Mouse (Mus musculus) heart, adult 2 months (tissue): ENCODE measurements at regions not wholly inside any gene's neighbourhood (a gene's known extent, or its start where the extent isn't known, plus 50 kb on each side); places are given as distances from the start of the nearest gene placed in this dataset.

Experiments used
- DNase-seq, 2 experiments: peaks; one replicate each; pipeline ENCODE4 v3.0.0; 2021
- H3K27ac ChIP-seq: fragments of 200-600 bp; 2 replicates; pipeline ENCODE4 v1.8.1; 2022
- H3K27me3 ChIP-seq: fragments of 200-500 bp; 2 replicates; pipeline ENCODE4 v1.6.1; 2012; ENCODE audit warnings: mild to moderate bottlenecking, low read length, inconsistent platforms, mixed read lengths; ENCODE audit not compliant: control insufficient read depth, insufficient read depth
- H3K36me3 ChIP-seq: fragments of 200-500 bp; 2 replicates; pipeline ENCODE4 v1.6.1; 2012; ENCODE audit warnings: low read length, inconsistent platforms; ENCODE audit not compliant: control insufficient read depth, insufficient read depth
- H3K4me1 ChIP-seq: fragments of 200-500 bp; 2 replicates; pipeline ENCODE4 v1.6.1; 2011; ENCODE audit warnings: low read length; ENCODE audit not compliant: control insufficient read depth, insufficient read depth
- H3K4me3 ChIP-seq: fragments of 200-600 bp; 2 replicates; pipeline ENCODE4 v1.8.1; 2022
- H3K79me2 ChIP-seq: fragments of 200-500 bp; replicated peaks from 2 replicates; pipeline ENCODE4 v1.6.1; 2012; ENCODE audit warnings: mild to moderate bottlenecking, inconsistent platforms, low read length, moderate library complexity, mixed read lengths; ENCODE audit not compliant: control insufficient read depth, insufficient read depth
- H3K9ac ChIP-seq: fragments of 200-500 bp; 2 replicates; pipeline ENCODE4 v1.6.1; 2012; ENCODE audit warnings: low read depth, mild to moderate bottlenecking, control low read depth, inconsistent platforms, low read length, mixed read lengths
- CTCF ChIP-seq: fragments of 200-600 bp; IDR thresholded peaks from 2 replicates; pipeline ENCODE4 v1.8.1; 2022; ENCODE audit warnings: antibody characterized with exemption, mild to moderate bottlenecking, moderate library complexity
- EP300 ChIP-seq: fragments of 200-500 bp; IDR thresholded peaks from 2 replicates; pipeline ENCODE4 v1.6.1; 2011; ENCODE audit warnings: low read depth, low read length, control low read depth; ENCODE audit not compliant: insufficient read depth
- POLR2A ChIP-seq: fragments of 200-500 bp; IDR thresholded peaks from 2 replicates; pipeline ENCODE4 v1.6.1; 2011; ENCODE audit warnings: mild to moderate bottlenecking, low read depth, low read length, control low read depth; ENCODE audit not compliant: insufficient read depth
- WGBS: fragments of 180-500 bp; shearing (Covaris S2); methylation state at CpG from one replicate; pipeline ENCODE4 v1.1.7; 2018; 5-methylcytosine and 5-hydroxymethylcytosine counted together
- intact Hi-C: fragments of 180-260 bp; cut with DNase I; formaldehyde crosslinking; loops from one replicate; pipeline ENCODE4 v1.15.1; 2025

- WGBS: 82% methylated on average over 3 of the region's 3 CpGs
- TF ChIP-seq CTCF: no peak
- TF ChIP-seq EP300: no peak
- TF ChIP-seq POLR2A: no peak
- no peak overlapping the region for H3K4me3 ChIP-seq
- intact Hi-C loops: no loop called here
- H3K27ac ChIP-seq: no peak overlapping the region
- H3K79me2 ChIP-seq: no peaks in the 10 kb centered on the region
- no peaks in the 10 kb centered on the region for H3K27me3 ChIP-seq
- no peak for DNase-seq
- no peak overlapping the region for H3K9ac ChIP-seq
- H3K36me3 ChIP-seq: no peaks in the 10 kb centered on the region
- H3K4me1 ChIP-seq: no peaks in the 10 kb centered on the region
Observed at GRCm38 (mm10) chr8:30063148-30063547, 2615.7 kb downstream of the Poteg start.

- Histone ChIP-seq H3K4me3 (no peak overlapping the region), H3K4me1 (no peaks in the 10 kb centered on the region), H3K9ac (no peak overlapping the region), H3K27me3 (no peaks in the 10 kb centered on the region), H3K36me3 (no peaks in the 10 kb centered on the region), H3K79me2 (no peaks in the 10 kb centered on the region), H3K27ac (no peak overlapping the region)
- DNase-seq: no peak
- TF ChIP-seq EP300: no peak
- TF ChIP-seq POLR2A: no peak
- no peak for TF ChIP-seq CTCF
- intact Hi-C loops: no loop called here
Observed at GRCm38 (mm10) chr8:30077726-30078125, 2630.3 kb downstream of the Poteg start.

GRCm38 (mm10) chr8:30127766-30128165, 2680.3 kb downstream of the Poteg start:
- TF ChIP-seq POLR2A: no peak
- no peaks in the 10 kb centered on the region for H3K4me1 ChIP-seq
- H3K79me2 ChIP-seq: no peaks in the 10 kb centered on the region
- no peak overlapping the region for H3K9ac ChIP-seq
- H3K27me3 ChIP-seq: no peaks in the 10 kb centered on the region
- no peak overlapping the region for H3K27ac ChIP-seq
- intact Hi-C loops: no loop called here
- 32% methylated on average over 3 of the region's 3 CpGs for WGBS
- H3K4me3 ChIP-seq: no peak overlapping the region
- H3K36me3 ChIP-seq: no peaks in the 10 kb centered on the region
- no peak for DNase-seq

- Histone ChIP-seq H3K36me3 (no peaks in the 10 kb centered on the region), H3K27ac (no peak overlapping the region), H3K4me1 (no peaks in the 10 kb centered on the region), H3K4me3 (no peak overlapping the region), H3K79me2 (no peaks in the 10 kb centered on the region), H3K27me3 (no peaks in the 10 kb centered on the region), H3K9ac (no peak overlapping the region)
- no peak for TF ChIP-seq POLR2A
- TF ChIP-seq EP300: no peak
- no peak for TF ChIP-seq CTCF
- intact Hi-C loops: no loop called here
- no peak for DNase-seq
- 79% methylated on average over 6 of the region's 6 CpGs for WGBS
Observed at GRCm38 (mm10) chr8:30134999-30135398, 2687.5 kb downstream of the Poteg start.

- intact Hi-C loops: loop anchor here (1.0 kb wide), 1 partner anchor 18 kb away; no protein-coding TSS in a partner anchor
- no peaks in the 10 kb centered on the region for H3K36me3 ChIP-seq
- no peak for DNase-seq
- TF ChIP-seq CTCF (no peak), POLR2A (no peak), EP300 (no peak)
- no peak overlapping the region for H3K27ac ChIP-seq
- no peaks in the 10 kb centered on the region for H3K4me1 ChIP-seq
- WGBS: 39% methylated on average over 2 of the region's 2 CpGs
- H3K27me3 ChIP-seq: no peaks in the 10 kb centered on the region
- H3K9ac ChIP-seq: no peak overlapping the region
- H3K79me2 ChIP-seq: no peaks in the 10 kb centered on the region
- no peak overlapping the region for H3K4me3 ChIP-seq
Observed at GRCm38 (mm10) chr8:30151181-30151844, 2703.8 kb downstream of the Poteg start.

GRCm38 (mm10) chr8:30152921-30153320, 2705.5 kb downstream of the Poteg start:
- Histone ChIP-seq H3K79me2 (no peaks in the 10 kb centered on the region), H3K4me3 (no peak overlapping the region), H3K4me1 (no peaks in the 10 kb centered on the region), H3K36me3 (no peaks in the 10 kb centered on the region), H3K27me3 (no peaks in the 10 kb centered on the region), H3K9ac (no peak overlapping the region), H3K27ac (no peak overlapping the region)
- 69% methylated on average over 4 of the region's 4 CpGs for WGBS
- no peak for TF ChIP-seq POLR2A
- no peak for TF ChIP-seq CTCF
- no peak for TF ChIP-seq EP300
- intact Hi-C loops: no loop called here
- no peak for DNase-seq
